Mouse (Mus musculus): ENCODE results near the gene Tuba3b. TPM values are rescaled to one million over a fixed set of nuclear protein-coding genes. Genes with fewer than 3 reads are reported as not detected.

Tuba3b gene
- polyA plus RNA-seq (2012; ENCODE audit: insufficient read depth, low replicate concordance), result not detected in 2 replicates

GRCm38 (mm10) chr6:145615666-145616210, at the start of gene Tuba3b:
Gene Tuba3b, plus strand, starts transcription at chr6:145615757.
- H3K36me3 ChIP-seq (replicated peaks; ENCODE audit: low read length), result no peaks in the 10 kb centered on the region
- H3K27me3 ChIP-seq (replicated peaks), result peaks cover 2% of the 10 kb centered on the region
- H3K4me1 ChIP-seq, result peaks cover 12% of the 10 kb centered on the region
- peak within 1 kb of the TSS; percentile 76 for H3K4me3 ChIP-seq (replicated peaks)
- H3K9me3 ChIP-seq, result peaks cover 13% of the 10 kb centered on the region
- no peak for TF ChIP-seq FLI1 (IDR thresholded peaks at IDR 0.05; ENCODE audit: low read length)
- no peak for TF ChIP-seq GATA1 (IDR thresholded peaks at IDR 0.05; ENCODE audit: borderline replicate concordance, low read length)

- no peaks in the 10 kb centered on the region for H3K4me1 ChIP-seq
- peaks cover 6% of the 10 kb centered on the region; the same call in 1 of the 2 replicates for H3K9me3 ChIP-seq
- H3K4me3 ChIP-seq (replicated peaks), result no peak overlapping the region
- no peaks in the 10 kb centered on the region for H3K36me3 ChIP-seq (replicated peaks; ENCODE audit: low read length)
- no peak for TF ChIP-seq GATA1 (IDR thresholded peaks at IDR 0.05; ENCODE audit: borderline replicate concordance, low read length)
- H3K27me3 ChIP-seq (replicated peaks), result peaks cover 1% of the 10 kb centered on the region
These were observed 48.3 kb upstream of the Tuba3b start for GRCm38 (mm10) chr6:145567296-145567695.

GRCm38 (mm10) chr6:145567832-145568231, 47.7 kb upstream of the Tuba3b start:
- Histone ChIP-seq H3K9me3 (peaks cover 6% of the 10 kb centered on the region; the same call in 1 of the 2 replicates), H3K36me3 (replicated peaks; ENCODE audit: low read length) (no peaks in the 10 kb centered on the region), H3K4me3 (replicated peaks) (no peak overlapping the region), H3K27me3 (replicated peaks) (peaks cover 1% of the 10 kb centered on the region), H3K4me1 (no peaks in the 10 kb centered on the region)
- TF ChIP-seq FLI1 (IDR thresholded peaks at IDR 0.05; ENCODE audit: low read length) (no peak), GATA1 (IDR thresholded peaks at IDR 0.05; ENCODE audit: borderline replicate concordance, low read length) (no peak)

GRCm38 (mm10) chr6:145568701-145569100, 46.9 kb upstream of the Tuba3b start:
- no peaks in the 10 kb centered on the region for H3K4me1 ChIP-seq
- TF ChIP-seq GATA1 (IDR thresholded peaks at IDR 0.05; ENCODE audit: borderline replicate concordance, low read length) (no peak), FLI1 (IDR thresholded peaks at IDR 0.05; ENCODE audit: low read length) (no peak)
- peaks cover 4% of the 10 kb centered on the region; the same call in 1 of the 2 replicates for H3K9me3 ChIP-seq
- H3K27me3 ChIP-seq (replicated peaks), result peaks cover 1% of the 10 kb centered on the region
- H3K4me3 ChIP-seq (replicated peaks), result no peak overlapping the region
- no peaks in the 10 kb centered on the region for H3K36me3 ChIP-seq (replicated peaks; ENCODE audit: low read length)

- TF ChIP-seq FLI1 (IDR thresholded peaks at IDR 0.05; ENCODE audit: low read length) (no peak), GATA1 (IDR thresholded peaks at IDR 0.05; ENCODE audit: borderline replicate concordance, low read length) (no peak)
- Histone ChIP-seq H3K4me1 (no peaks in the 10 kb centered on the region), H3K36me3 (replicated peaks; ENCODE audit: low read length) (no peaks in the 10 kb centered on the region), H3K9me3 (no peaks in the 10 kb centered on the region), H3K4me3 (replicated peaks) (no peak overlapping the region), H3K27me3 (replicated peaks) (no peaks in the 10 kb centered on the region)
These were observed 42.1 kb upstream of the Tuba3b start for GRCm38 (mm10) chr6:145573250-145574013.

- peaks cover 2% of the 10 kb centered on the region; the same call in 1 of the 2 replicates for H3K4me1 ChIP-seq
- H3K36me3 ChIP-seq (replicated peaks; ENCODE audit: low read length), result no peaks in the 10 kb centered on the region
- H3K9me3 ChIP-seq, result no peaks in the 10 kb centered on the region
- no peak overlapping the region for H3K4me3 ChIP-seq (replicated peaks)
- H3K27me3 ChIP-seq (replicated peaks), result peaks cover 3% of the 10 kb centered on the region
- TF ChIP-seq GATA1 (IDR thresholded peaks at IDR 0.05; ENCODE audit: borderline replicate concordance, low read length) (no peak), FLI1 (IDR thresholded peaks at IDR 0.05; ENCODE audit: low read length) (no peak)
These were observed 38.8 kb upstream of the Tuba3b start for GRCm38 (mm10) chr6:145576762-145577161.

GRCm38 (mm10) chr6:145578457-145579185, 36.9 kb upstream of the Tuba3b start:
- no peak for TF ChIP-seq FLI1 (IDR thresholded peaks at IDR 0.05; ENCODE audit: low read length)
- no peak for TF ChIP-seq GATA1 (IDR thresholded peaks at IDR 0.05; ENCODE audit: borderline replicate concordance, low read length)
- H3K4me3 ChIP-seq (replicated peaks), result no peak overlapping the region
- no peaks in the 10 kb centered on the region for H3K9me3 ChIP-seq
- H3K4me1 ChIP-seq, result peaks cover 3% of the 10 kb centered on the region; the same call in 1 of the 2 replicates
- no peaks in the 10 kb centered on the region for H3K36me3 ChIP-seq (replicated peaks; ENCODE audit: low read length)
- H3K27me3 ChIP-seq (replicated peaks), result peaks cover 4% of the 10 kb centered on the region

- TF ChIP-seq GATA1 (IDR thresholded peaks at IDR 0.05; ENCODE audit: borderline replicate concordance, low read length) (no peak), FLI1 (IDR thresholded peaks at IDR 0.05; ENCODE audit: low read length) (no peak)
- H3K36me3 ChIP-seq (replicated peaks; ENCODE audit: low read length), result no peaks in the 10 kb centered on the region
- H3K4me3 ChIP-seq (replicated peaks), result no peak overlapping the region
- H3K4me1 ChIP-seq, result peaks cover 3% of the 10 kb centered on the region; the same call in 1 of the 2 replicates
- H3K27me3 ChIP-seq (replicated peaks), result peaks cover 4% of the 10 kb centered on the region
- H3K9me3 ChIP-seq, result no peaks in the 10 kb centered on the region
These were observed 35.8 kb upstream of the Tuba3b start for GRCm38 (mm10) chr6:145579761-145580160.

GRCm38 (mm10) chr6:145581366-145582170, 34.0 kb upstream of the Tuba3b start:
- Histone ChIP-seq H3K9me3 (no peaks in the 10 kb centered on the region), H3K36me3 (replicated peaks; ENCODE audit: low read length) (no peaks in the 10 kb centered on the region), H3K27me3 (replicated peaks) (peaks cover 4% of the 10 kb centered on the region), H3K4me1 (peaks cover 3% of the 10 kb centered on the region; the same call in 1 of the 2 replicates), H3K4me3 (replicated peaks) (no peak overlapping the region)
- no peak for TF ChIP-seq GATA1 (IDR thresholded peaks at IDR 0.05; ENCODE audit: borderline replicate concordance, low read length)
- no peak for TF ChIP-seq FLI1 (IDR thresholded peaks at IDR 0.05; ENCODE audit: low read length)

Data from megakaryocyte, embryonic 14.5 days (primary cell).